Mouse (Mus musculus) lung, postnatal 0 days (tissue): Measurements from ENCODE around the gene Epas1.

Source experiments
- CTCF ChIP-seq: IDR thresholded peaks from 2 replicates; pipeline ENCODE4 v1.5.1; 2016; ENCODE audit warnings: antibody characterized with exemption, mild to moderate bottlenecking
- EP300 ChIP-seq: IDR thresholded peaks from 2 replicates; pipeline ENCODE4 v1.6.1; 2016; ENCODE audit warnings: antibody characterized with exemption, mild to moderate bottlenecking, control low read depth

DNA sequence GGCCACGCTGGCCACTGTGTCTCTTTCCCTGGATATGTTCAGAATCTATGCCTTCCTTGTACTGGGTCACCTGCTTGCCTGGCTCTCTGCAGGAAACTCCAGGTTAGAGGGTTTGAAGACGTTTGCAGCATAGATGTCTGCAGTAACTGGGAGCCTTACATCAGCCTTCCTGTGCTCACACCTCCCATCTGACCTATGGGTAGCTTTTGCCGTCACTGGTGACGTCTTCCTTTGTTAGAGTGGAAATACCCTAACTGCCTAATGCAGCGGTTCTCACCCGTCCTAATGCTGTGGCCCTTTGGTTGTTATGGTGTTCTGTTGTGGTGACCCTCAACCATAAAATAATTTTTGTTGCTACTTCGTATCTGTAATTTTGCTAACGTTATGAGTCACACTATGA lies 43.7 kb upstream of the Epas1 start:
- TF ChIP-seq CTCF (no peak), EP300 (no peak)
